Mouse (Mus musculus) lung, postnatal 14 days (tissue): ENCODE results near the gene Cutal.
"Not testable (repeated sequence)": the region's sequence is repeated elsewhere in the genome, so short reads cannot be mapped to it uniquely, and the experiment has no call there.

Experiments
- DNase-seq: peaks from one replicate; pipeline ENCODE4 v3.0.0; 2021

Cutal gene

DNA sequence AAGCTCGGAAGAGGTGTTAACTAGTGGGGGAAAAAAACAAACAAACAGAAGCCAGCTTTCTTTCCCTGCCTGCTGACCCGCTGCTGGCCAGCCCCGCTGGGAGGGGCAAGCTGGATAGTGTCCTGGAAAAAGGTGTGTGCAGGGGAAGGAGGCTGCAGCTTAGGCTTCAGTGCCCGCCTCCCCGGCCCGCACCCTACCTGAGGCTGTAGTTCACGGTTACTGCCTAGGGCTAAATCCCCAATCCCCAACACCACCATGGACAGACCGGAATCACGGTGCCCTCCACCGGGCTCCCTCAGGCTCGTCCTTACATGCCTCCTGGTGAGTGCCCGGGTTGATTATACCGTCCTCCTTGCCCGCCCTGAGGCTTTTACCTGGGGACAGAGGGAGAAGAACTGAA lies at the start of gene Cutal:
TSS of gene Cutal (plus strand) at position 126 of the 400 bp plus-strand sequence.
- peak; percentile 44 for DNase-seq

- peak; percentile 93 for DNase-seq
Measured at GRCm38 (mm10) chr2:34825827-34826459, 48.3 kb upstream of the Cutal start, which contains the start of gene Fbxw2. Gene Fbxw2, minus strand, starts transcription at chr2:34826311.

DNA sequence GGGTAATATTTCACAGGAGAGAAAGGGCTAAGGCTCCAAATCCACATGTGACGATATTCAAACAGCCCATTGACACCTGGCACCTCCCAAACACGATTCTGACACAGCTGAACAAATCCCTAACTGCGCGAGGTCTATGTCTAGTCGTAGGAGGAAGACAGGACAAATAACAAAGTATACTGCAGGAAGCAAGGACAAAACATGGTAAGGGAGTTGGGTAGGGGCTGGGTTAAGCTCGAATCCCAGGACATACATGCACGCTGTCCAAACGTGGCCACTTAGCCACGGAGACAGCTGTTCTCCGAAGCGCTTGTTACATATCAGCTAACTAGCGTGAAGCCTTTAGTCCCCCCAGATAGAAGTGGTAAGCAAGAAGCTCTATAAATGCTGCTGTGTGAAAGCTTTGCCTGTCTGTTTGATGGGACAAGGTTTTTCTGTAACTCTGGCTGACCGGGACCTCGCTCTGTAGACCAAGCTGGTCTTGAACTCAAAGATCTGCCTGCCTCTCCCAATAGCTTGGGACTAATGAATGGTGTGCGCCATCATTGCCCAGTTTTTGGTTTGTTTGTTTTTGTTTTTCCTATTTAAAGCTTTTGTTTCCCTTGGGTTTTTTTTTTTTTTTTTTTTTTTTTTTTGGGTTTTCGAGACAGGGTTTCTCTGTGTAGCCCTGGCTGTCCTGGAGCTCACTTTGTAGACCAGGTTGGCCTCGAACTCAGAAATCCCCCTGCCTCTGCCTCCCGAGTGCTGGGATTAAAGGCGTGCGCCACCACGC lies 47.5 kb upstream of the Cutal start:
- no peak for DNase-seq

DNA sequence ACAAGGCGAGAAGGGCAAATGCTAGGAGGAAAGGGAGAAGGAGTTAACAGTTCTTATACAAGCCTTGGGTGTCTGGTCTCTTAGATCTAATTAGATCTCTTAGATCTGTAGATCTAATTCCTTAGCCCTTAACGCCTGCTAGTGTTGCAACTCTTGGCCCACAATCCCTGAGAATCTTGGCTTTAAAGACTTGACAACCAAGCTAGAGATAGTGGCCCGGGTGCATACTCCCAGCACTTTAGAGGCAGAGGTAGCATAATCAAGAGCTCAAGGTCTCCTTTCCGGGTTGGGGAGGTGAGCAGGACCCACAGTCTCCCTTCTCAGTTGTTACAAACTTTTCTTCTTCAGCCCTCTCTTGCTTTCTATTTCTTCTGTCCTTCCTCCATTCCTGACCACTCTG lies 46.6 kb upstream of the Cutal start:
- DNase-seq: no peak

DNA sequence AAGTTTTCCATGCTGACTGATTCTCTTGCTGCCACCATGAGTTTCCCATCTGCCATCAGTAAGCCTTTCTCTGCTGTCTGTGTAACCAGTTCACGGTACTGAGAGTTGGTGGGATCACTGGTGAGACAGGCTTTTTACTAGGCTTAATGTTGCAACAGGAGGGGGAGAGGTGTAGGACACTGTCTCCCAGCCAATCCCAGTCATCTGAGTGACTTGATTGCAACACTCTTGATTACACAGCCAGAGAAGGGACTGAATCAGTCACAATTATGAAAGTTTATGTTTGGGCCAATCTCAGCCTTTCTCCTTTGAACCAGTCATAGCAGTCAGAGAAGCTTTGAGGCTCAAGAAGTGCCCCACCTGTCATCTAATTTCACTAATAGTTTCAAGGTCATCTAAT lies 46.2 kb upstream of the Cutal start:
- peak; percentile 4 for DNase-seq

- not testable (repeated sequence) for DNase-seq
Measured at GRCm38 (mm10) chr2:34830066-34830465, 44.1 kb upstream of the Cutal start.

GRCm38 (mm10) chr2:34832766-34833457 lies 41.3 kb upstream of the Cutal start, which contains the start of gene Gm34653:
Gene Gm34653, plus strand, starts transcription at chr2:34833007.
- not testable (repeated sequence) for DNase-seq

DNA sequence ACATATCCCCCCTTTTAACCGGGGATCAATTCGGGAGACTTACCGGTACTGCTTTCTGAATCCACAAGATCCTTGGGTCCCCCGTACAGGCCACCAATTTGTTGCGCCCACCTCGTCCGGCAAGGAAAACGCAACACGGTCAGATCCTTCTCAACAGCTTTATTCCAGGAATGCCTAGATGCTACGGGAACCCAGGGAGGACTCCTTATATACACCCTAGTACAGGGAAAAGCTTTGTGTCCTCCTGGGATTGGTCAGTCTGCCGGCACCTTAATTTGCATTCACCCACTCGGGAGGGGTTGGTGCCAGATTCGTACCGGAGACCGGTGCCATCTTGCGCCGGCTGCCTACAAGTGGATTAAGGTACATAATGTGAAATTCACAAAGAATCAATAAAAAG lies 40.6 kb upstream of the Cutal start:
- no peak for DNase-seq

DNA sequence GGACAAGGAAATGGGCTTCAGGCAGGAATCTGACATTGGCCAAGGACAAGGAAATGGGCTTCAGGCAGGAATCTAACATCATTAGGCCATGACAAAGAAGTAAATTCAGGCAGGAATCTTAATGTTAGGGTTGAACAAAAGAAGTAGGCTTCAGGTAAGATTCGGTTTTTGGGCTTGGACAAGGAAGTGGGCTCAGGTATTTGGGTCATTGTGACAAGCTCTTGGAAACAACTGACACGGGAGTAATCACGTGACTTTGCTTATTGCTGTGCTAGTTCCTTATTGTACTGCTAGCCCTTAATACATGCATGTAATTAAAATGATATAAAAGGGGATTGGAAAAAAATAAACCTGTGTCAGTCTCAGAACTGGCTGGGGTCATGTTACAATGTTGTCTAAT lies 38.5 kb upstream of the Cutal start:
- no peak for DNase-seq

- DNase-seq: not testable (repeated sequence)
Measured at GRCm38 (mm10) chr2:34840143-34840542, 34.1 kb upstream of the Cutal start.

GRCm38 (mm10) chr2:34841706-34842105 lies 32.5 kb upstream of the Cutal start:
- no peak for DNase-seq

DNA sequence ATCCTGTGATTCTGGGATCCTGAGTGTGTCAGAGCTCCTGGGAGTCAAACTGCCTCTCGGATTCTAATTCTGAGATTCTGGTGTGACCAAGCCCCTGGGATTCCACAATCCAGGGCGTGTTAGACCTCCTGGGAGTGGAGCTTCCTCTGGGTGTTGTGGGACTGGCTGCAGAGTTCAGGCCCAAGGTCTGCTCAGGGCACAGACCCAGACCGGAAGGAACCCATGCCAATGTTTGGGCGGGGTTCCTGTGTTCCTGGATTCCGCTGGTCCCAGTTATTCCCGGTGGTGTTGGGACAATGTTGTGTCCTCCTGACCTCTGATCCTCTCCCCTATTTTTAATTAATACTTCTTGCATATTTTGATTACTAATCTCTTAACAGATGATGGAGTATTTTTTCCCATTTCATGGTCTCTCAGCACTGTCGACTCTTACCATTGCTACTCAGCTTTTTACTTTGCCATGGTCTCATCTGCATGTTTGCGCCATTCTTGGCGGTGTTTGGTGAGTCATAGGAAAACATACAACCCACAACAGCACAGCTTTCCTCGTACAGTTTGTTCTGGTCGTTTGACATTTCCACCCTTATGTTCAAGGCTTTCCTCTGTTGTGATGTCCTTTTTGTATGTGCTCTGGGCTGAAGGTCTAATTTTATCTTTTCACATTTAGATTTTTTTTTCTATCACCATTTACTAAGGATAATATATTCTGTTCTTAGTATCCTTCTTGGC lies 30.8 kb upstream of the Cutal start:
- peak; percentile 79 for DNase-seq

GRCm38 (mm10) chr2:34847702-34848101 lies 26.5 kb upstream of the Cutal start:
- no peak for DNase-seq

GRCm38 (mm10) chr2:34855265-34855664 lies 18.9 kb upstream of the Cutal start:
- no peak for DNase-seq

GRCm38 (mm10) chr2:34857728-34858127 lies 16.5 kb upstream of the Cutal start:
- no peak for DNase-seq

DNA sequence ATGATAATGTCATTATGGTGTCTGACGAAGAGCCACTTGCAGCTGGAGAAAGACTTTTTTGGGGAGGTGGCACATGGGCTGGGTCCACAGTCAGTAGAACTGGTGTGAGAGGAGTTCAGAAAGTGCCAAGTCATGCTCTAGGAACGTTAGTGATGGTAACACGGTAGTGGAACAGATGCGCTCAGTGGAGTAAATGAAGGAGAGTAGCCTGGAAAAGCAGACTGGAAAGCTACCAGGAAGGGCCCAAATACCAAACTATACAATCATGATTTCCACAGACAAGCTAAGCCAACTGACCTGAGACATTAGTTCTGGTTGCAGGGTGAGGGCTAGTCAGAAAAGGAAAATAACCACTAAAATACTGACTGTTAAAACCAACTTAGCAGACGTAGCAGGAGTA lies 4.5 kb upstream of the Cutal start:
- DNase-seq: no peak

DNA sequence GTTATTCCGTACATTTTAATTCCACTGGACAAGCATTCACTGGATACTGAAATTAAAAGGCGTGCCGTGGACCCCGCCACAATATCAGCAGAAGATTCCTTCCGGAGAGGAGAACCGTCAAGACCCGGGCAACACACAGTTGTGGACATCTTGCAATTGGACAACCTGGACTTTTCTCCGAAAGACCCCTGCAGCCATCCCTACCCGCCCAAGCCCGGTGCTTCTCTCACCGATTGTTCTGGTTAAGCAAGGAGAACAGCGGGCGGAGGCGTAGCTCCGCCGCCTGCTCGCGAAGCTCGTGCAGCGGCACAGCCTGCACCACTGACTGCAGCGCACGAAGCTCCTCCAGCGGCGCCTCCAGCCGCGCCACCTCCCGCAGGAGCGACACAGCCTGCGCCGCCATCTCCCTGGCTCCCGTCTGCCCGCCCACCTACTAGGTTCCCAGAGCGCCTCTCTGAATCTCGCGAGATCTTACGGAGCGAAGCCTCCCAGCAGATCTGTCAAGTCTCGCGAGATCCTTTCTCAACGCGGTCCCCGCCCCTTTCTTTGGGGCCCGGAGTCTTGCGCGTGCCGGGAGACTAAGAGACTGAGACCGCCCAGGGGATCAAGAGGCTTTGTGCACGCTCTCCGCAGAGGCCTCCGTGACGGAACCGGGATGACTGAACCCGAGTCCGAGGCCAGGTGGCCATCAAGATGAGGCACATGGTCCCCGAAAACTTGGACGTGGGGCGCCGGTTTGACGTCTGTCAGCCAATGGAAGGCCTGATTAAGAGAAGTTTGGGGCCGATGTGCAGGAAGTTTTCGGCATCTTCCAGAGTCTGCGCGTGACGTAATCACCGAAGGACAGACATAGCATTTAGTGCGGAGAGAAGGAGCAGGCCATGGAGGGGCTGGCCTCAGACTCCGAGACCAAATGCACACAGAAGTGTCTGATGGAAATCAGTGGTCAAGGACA lies 3.4 kb upstream of the Cutal start:
- DNase-seq: peak; percentile 94

DNA sequence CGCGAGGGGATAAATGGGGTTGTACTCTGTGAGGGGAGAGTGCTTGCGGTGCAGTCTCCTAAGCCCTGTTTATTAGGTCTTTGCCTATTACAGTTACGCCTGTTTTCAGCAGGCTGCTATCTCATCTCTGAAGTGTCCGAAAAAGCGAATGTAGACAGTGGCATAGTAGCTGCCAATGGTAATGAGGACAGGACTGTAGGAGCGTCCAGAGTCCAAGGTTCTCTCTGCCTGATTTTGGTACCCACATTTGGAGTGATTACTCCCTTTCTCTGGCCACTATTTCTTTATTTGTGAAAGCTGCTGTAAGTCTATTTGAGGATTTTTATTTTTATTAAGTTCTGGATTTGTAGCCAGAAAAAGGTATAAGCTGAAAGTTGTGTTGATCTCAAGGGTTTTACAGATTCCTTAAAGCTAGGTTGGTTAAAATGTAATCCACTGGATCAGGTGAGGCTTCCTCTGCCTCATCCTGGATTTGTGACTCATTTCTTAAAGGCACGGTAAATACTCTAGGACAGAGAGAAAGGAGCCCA lies 685 bp downstream of the Cutal start, which contains the start of gene Psmd5:
TSS of gene Psmd5 (minus strand) at position 153 of the 530 bp plus-strand sequence.
- no peak for DNase-seq

- DNase-seq: no peak
Measured at GRCm38 (mm10) chr2:34880054-34880453, 5.9 kb downstream of the Cutal start.

DNA sequence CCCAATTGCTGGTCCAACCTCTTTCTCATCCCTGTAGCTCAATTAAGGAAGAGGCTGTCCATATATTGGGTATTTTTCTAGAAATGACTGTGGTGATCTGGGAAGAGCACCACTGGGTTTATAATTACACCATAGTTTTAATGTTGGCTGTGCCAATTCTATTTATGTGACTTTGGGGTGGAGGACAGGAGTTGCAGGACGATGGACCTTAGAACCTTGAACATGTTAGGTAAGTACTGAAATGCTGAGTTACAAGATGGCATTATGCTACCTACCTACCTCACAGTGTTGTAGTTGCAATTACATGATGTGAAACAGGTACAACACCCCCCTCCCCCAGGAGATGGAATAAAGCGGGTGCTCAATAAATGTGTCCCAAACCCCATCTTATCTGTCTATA lies 8.6 kb downstream of the Cutal start:
- DNase-seq: no peak

GRCm38 (mm10) chr2:34883190-34883589 lies 9.0 kb downstream of the Cutal start:
- DNase-seq: no peak
